Mouse (Mus musculus) urinary bladder, adult 2 months (tissue): ENCODE measurements around the gene Vmn1r68. TPM values are rescaled to one million over a fixed set of nuclear protein-coding genes. Genes with fewer than 3 reads are reported as not detected.

Experiments used
- DNase-seq: peaks from one replicate; pipeline ENCODE4 v3.0.0; 2022; ENCODE audit warnings: low spot score
- polyA plus RNA-seq: library from polyadenylated mRNA; depleted of rRNA; stranded (reverse); fragments of >200 nt; gene quantifications from 2 replicates; pipeline ENCODE4 v1.2.3, GENCODE M21; 2012; rRNA removed

The Vmn1r68 gene
- polyA plus RNA-seq: not detected in 2 replicates

DNA sequence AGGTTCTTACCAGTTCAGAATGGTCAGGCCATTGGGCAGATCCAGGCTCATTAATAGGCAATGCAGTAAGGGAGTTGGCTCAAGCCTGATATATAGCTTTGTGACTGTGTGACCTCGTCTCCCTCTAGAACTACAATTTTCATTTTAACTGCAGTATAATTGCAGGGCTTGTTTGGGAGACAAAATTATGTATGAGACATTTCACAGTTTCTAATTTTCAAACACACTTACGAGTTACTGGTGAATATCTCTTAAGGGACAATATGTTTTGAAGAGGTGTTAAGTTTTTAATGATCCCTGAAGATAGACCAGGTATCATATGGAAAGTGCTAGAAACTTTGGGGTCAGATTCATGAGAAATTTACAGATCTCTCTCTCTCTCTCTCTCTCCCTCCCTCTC lies at the start of gene Vmn1r68:
TSS of gene Vmn1r68 (minus strand) at position 101 of the 400 bp plus-strand sequence.
- no peak for DNase-seq

DNA sequence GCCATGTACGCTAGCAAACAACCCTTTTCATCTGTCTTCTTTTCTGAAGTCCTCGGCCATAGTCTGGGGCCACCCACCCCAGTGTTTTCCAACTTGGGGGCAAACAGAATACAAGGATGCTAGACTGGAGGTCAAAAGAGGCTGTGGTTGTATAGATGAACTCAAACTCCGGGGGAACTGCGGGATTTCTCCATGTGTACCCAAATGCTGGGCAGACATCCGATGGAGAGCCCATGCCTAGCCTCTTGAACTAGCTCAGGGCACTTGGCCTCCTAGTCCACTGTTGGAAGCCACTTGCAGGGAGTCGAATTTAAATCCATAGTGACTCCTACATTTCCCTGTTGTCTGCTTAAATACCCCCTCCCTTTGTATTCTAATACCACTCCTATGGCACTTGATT lies 62.7 kb downstream of the Vmn1r68 start:
- DNase-seq: no peak

DNA sequence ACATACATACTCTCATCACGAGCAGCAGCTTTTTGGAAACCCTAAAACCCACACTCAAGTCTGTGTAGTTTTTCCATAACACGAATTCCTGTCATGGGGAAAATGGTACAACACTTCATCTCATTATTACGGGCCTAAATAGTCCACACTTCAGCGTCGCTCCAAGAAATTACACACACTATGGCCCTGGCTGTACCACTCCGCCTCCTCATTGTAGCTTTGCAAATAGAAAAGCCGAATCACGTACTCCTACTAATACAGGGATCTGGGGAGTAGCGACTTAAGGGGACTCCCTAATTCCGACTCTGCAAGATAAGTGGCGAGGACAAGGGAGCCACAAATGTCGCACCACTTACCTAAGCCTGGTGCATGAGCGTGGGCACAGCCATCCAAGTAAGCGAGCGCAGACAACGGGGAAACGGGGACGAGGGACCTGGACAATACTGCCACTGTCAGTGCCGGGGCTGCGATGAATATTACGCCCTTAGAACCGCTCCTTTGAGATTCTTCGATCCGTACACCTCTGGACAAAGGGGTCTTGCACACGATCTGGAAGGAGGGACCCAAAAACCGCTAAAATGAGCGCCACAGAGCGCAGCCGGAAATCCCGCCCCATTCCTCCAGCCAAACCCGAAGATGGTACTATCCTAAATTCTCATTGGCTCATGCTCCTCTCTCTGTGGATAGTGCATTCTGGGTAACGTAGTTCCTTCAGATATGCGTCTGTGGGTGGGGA lies 63.3 kb downstream of the Vmn1r68 start, which contains the start of gene Zik1:
TSS of gene Zik1 (minus strand) at position 609 of the 736 bp plus-strand sequence.
- DNase-seq: peak; percentile 24

DNA sequence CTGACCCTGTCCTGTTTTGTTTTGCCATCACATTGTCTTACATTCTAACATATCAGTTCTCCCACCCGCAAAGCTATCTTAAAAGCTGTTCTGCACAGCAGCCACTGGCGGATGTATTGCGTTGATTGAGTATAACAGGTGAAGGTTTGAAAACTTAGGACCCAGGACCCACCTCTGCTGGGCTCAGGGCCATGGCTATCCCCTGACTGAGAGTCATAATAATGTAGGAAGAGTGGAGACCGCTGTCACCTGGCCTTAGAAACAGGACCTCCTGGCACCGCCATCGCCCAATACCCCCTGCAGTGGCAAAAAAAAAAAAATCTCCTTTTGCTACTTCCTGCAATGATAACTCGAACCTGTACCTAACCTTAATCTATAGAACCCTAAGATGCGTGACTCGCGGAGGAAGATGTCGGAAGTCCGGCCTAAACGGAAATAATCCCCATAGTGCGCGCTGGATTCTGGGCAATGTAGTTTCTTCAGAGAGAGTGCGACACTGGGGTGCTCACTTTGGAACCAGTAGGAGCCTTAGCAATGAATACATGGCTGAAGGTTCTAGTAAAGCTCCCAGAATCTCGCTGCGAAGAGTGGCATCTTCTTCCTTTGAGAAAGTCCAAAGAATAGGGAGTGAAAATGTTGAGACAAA lies 77.6 kb downstream of the Vmn1r68 start:
- DNase-seq: no peak

DNA sequence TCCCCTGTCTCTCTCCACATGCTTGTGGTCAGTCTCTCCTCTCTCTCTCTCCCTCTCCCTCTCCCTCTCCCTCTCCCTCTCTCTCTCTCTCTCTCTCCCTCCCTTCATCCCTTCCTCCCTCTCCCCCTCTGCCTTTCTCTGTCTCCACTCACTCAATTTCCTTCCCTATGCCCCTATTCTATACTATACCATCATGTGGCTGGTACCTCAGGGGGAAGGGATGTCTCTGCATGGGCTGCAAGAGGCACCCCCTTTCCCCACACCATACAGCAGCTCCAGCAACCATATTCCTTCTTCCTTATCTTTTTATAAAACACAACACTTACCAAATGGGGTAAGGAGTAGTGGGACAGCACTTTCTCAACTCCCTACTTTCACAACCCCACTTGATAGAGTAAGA lies 78.5 kb downstream of the Vmn1r68 start:
- no peak for DNase-seq

DNA sequence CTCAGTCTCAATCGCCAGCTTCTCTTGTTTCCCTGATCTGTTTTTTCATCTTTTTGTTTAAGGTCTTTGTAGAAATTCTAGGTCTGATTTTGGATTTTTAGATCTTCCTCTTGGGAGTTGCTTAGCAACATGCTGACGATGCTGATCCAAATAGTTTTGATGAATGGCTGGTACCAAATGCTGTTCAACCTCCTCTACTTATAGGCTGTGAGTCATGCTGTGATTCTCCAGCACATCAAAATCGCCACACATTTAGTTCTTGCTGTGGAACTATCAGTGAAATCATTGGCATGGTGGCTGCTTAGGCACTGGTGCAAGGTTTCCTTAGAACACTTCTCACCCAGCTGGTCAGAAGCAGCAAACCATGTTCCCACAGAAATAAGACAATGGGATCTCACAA lies 100.1 kb downstream of the Vmn1r68 start:
- DNase-seq: no peak

Other genes starting within 250 kb of the Vmn1r68 start
- gene Vmn1r67, start 115.2 kb downstream of the Vmn1r68 start, polyA plus RNA-seq: not detected in 2 replicates
- gene Zik1, start 63.1 kb downstream of the Vmn1r68 start, polyA plus RNA-seq: 1.8 and 2.0 TPM in 2 replicates
- not detected in 2 replicates for gene Vmn1r69, start 55.2 kb upstream of the Vmn1r68 start, polyA plus RNA-seq
- not detected in 2 replicates for gene Vmn1r70, start 73.0 kb upstream of the Vmn1r68 start, polyA plus RNA-seq
- not detected in 2 replicates for gene Nlrp4b, start 129.3 kb upstream of the Vmn1r68 start, polyA plus RNA-seq
- not detected in 2 replicates for gene Vmn1r71, start 195.9 kb upstream of the Vmn1r68 start, polyA plus RNA-seq